Mouse (Mus musculus) hindbrain, embryonic 10.5 days (tissue): Measurements from ENCODE around the gene Dhcr24. TPM values are rescaled to one million over a fixed set of nuclear protein-coding genes. Genes with fewer than 3 reads are reported as not detected.

Experiments
- polyA plus RNA-seq: library from polyadenylated mRNA; unstranded; fragments of >200 nt; fragmentation: Nextera tagmentation; extraction: Ambion mirVana; gene quantifications from 2 replicates; pipeline ENCODE4 v1.2.1, GENCODE M21; 2016

Dhcr24 gene
- polyA plus RNA-seq, 1 experiment from 2014 or later: 7.6 TPM

Other genes with a start within 250 kb of the Dhcr24 start
- 6.7 and 7.1 TPM in 2 replicates for gene Usp24, start 244.8 kb upstream of the Dhcr24 start, polyA plus RNA-seq
- 2.6 and 3.3 TPM in 2 replicates for gene Pcsk9, start 96.7 kb upstream of the Dhcr24 start, polyA plus RNA-seq
- gene Bsnd, start 68.8 kb upstream of the Dhcr24 start, polyA plus RNA-seq: not detected in 2 replicates
- 0.14 and 0.25 TPM in 2 replicates for gene Lexm, start 56.2 kb downstream of the Dhcr24 start, polyA plus RNA-seq
- gene Ttc22, start 61.4 kb downstream of the Dhcr24 start, polyA plus RNA-seq: not detected in 2 replicates
- 16.5 and 17.9 TPM in 2 replicates for gene Pars2, start 90.0 kb downstream of the Dhcr24 start, polyA plus RNA-seq
- 100 and 107 TPM in 2 replicates for gene Ttc4, start 117.9 kb downstream of the Dhcr24 start, polyA plus RNA-seq
- not detected in 2 replicates for gene Mroh7, start 169.9 kb downstream of the Dhcr24 start, polyA plus RNA-seq
- not detected in 2 replicates for gene Fam151a, start 172.9 kb downstream of the Dhcr24 start, polyA plus RNA-seq
- 1.8 and 2.2 TPM in 2 replicates for gene Acot11, start 244.0 kb downstream of the Dhcr24 start, polyA plus RNA-seq